Mouse (Mus musculus): Measurements from ENCODE around the gene Zfp385b.

Zfp385b gene

GRCm38 (mm10) chr2:77691174-77691573 is 128.3 kb downstream of the Zfp385b start:
- no peak for DNase-seq

GRCm38 (mm10) chr2:77690316-77690715 is 129.1 kb downstream of the Zfp385b start:
- DNase-seq, result no peak

GRCm38 (mm10) chr2:77688651-77689050 is 130.8 kb downstream of the Zfp385b start:
- DNase-seq, result no peak

- DNase-seq, result no peak
Observed at GRCm38 (mm10) chr2:77684088-77684487, 135.4 kb downstream of the Zfp385b start.

GRCm38 (mm10) chr2:77682205-77682604 is 137.2 kb downstream of the Zfp385b start:
- no peak for DNase-seq

GRCm38 (mm10) chr2:77681741-77682140 is 137.7 kb downstream of the Zfp385b start:
- DNase-seq, result no peak

- DNase-seq, result no peak
Observed at GRCm38 (mm10) chr2:77673770-77674169, 145.7 kb downstream of the Zfp385b start.

GRCm38 (mm10) chr2:77672215-77672905 is 147.1 kb downstream of the Zfp385b start:
- DNase-seq, result no peak

GRCm38 (mm10) chr2:77662171-77662570 is 157.3 kb downstream of the Zfp385b start:
- DNase-seq, result no peak

- DNase-seq, result no peak
Observed at GRCm38 (mm10) chr2:77653686-77654085, 165.8 kb downstream of the Zfp385b start.

GRCm38 (mm10) chr2:77641521-77642170 is 177.8 kb downstream of the Zfp385b start:
- DNase-seq, result no peak

- no peak for DNase-seq
Observed at GRCm38 (mm10) chr2:77639993-77640392, 179.4 kb downstream of the Zfp385b start.

- no peak for DNase-seq
Observed at GRCm38 (mm10) chr2:77631606-77632005, 187.8 kb downstream of the Zfp385b start.

GRCm38 (mm10) chr2:77627622-77628231 is 191.7 kb downstream of the Zfp385b start:
- DNase-seq, result no peak

- no peak for DNase-seq
Observed at GRCm38 (mm10) chr2:77618686-77619085, 200.8 kb downstream of the Zfp385b start.

GRCm38 (mm10) chr2:77610303-77610991 is 209.0 kb downstream of the Zfp385b start:
- DNase-seq, result no peak

- no peak for DNase-seq
Observed at GRCm38 (mm10) chr2:77609452-77609851, 210.0 kb downstream of the Zfp385b start.

GRCm38 (mm10) chr2:77608666-77609065 is 210.8 kb downstream of the Zfp385b start:
- no peak for DNase-seq

- DNase-seq, result no peak
Observed at GRCm38 (mm10) chr2:77593461-77593860, 226.0 kb downstream of the Zfp385b start.

GRCm38 (mm10) chr2:77592525-77592924 is 226.9 kb downstream of the Zfp385b start:
- no peak for DNase-seq

GRCm38 (mm10) chr2:77589205-77589901 is 230.1 kb downstream of the Zfp385b start:
- no peak for DNase-seq

GRCm38 (mm10) chr2:77587387-77587786 is 232.1 kb downstream of the Zfp385b start:
- no peak for DNase-seq

All from lung, postnatal 4 days (tissue).